Mouse (Mus musculus): ENCODE measurements around the gene Lipa. TPM values are rescaled to one million over a fixed set of nuclear protein-coding genes. Genes with fewer than 3 reads are reported as not detected.

The Lipa gene
- polyA plus RNA-seq, 3 experiments from 2014 or later, result 64.4 to 96.0 (median 93.8) TPM

DNA sequence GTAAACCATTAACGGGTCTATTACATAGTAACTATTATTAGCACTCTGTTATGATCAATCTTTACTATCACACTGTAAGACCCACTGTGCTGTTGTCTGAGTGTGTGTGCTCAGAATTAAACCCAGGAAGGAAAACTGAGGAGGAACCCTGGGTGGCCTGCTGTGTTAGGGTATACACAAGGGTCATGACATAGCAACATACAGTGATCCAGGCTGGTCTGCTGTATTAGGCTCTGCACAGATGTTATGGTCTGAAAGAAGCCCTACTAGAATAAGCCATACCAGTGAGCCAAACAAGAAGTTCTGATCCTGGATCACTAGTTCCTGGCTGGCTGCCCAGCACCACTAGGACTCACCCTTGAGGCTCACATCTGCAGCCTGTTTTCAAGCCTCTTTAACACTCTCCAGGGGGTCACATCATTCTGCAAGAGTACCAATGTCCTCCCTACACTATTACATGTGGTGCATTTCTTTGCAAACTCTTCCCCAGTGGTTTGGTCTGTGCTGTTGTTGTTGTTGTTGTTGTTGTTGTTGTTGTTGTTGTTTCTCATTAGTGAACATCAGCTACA lies 65.7 kb downstream of the Lipa start:
- ATAC-seq, result no peak

DNA sequence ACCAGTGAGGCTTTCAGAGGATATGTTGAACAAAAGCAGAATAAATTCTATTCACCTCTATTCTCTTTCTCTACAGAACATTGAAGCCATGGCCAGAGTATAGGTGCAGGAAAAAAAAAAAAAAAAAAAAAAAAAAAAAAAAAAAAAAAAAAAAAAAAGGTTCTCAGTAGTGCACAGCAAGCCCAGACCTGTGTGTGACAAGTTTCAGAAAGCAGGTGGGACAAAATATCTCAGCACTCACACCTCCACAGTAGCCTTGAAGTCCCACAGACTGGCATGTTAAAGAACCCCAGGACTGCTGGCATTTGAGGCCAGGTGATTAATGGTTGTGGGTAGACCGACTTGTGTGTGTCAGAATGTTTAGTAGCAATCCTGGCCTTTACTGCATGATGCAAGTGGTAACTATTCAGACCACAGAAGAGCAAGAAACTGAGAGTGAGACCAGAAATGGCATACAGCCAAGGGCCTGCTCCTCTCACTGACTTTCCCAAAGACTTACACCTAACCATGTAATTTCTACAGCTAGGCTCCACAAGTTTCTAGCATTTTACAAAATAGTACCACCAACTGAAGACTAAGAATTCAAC lies 76.4 kb downstream of the Lipa start:
- no peak for ATAC-seq

DNA sequence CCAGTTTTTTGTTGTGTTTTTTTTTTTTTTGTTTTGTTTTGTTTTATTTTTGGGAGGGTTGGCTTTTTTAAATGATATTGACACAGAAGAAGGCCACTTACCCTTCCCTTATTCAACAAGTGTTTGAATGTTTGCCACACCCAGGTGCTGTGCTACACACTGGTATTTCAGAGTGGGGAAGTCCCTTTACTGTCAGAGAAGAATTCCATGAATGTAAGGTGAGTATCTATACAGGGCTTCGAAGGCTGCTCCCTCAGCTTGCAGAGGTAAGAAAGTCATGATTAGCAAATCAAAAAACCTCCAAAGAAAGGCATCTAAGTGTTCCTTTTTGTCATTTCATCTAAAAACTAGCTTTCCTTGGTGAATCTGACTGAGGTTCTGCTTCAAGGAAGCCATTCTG lies 78.4 kb downstream of the Lipa start:
- ATAC-seq, result no peak

DNA sequence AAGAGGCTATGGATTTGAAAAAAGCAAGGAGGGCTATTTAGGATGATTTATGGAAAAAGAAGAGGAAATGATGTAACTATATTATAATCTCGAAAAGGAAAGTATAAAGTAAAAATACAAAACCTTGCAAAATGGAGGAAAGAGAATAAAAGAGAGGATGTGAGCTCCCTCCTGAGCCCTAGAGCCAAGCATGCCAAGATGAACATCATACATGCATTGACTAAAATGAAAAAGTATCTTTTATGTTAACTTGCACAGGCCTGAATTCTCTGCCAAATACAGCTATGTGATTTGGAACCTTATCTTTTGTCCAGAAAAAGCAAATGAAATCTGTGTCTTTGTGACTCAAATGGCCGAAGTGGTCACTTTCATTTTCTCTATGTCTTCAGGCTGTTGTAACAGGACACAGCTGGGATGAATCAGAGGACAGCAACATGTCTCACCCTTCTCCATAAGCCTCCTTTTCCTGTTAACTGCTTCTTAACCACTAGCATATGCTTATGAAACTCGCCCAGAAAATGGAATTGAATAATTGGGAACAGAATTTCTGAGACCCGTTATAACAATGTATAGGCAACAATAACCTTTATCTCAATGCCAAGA lies 81.8 kb downstream of the Lipa start:
- ATAC-seq, result no peak

DNA sequence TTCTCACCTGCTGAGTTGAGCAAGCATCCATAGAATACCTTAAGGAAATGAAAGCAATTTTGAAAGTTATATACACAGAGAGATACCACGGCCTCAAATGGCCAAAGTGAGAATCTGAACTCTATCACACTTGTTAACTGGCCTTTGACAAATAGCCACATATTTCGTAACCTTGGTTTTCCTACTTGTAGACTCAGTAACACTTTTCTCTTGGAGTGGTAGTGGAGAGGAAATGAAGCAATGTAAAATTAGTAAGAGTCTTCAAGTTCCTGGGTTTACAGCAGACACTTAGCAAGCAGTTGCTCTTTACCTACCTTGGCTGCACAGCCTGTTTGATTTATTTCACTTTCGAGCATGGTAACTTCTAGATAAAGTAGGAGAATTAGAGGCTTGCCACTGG lies 82.5 kb downstream of the Lipa start:
- no peak for ATAC-seq

Other genes starting within 250 kb of the Lipa start
- 100 to 1,000 TPM; 124 to 144 (median 139) TPM for gene Fas, start 236.8 kb downstream of the Lipa start, polyA plus RNA-seq (2017; shearing (Covaris generic))
- gene Ch25h, start 52.3 kb downstream of the Lipa start, polyA plus RNA-seq (2017; shearing (Covaris generic)), result under 1 TPM in 1 of 3 experiments, not detected in 2; 0.26 TPM
- gene Ifit2, start 23.2 kb upstream of the Lipa start, polyA plus RNA-seq (2017; shearing (Covaris generic)), result 10 to 100 TPM; 21.6 to 26.7 (median 26.3) TPM
- 10 to 100 TPM; 19.4 to 35.1 (median 26.7) TPM for gene Ifit3, start 56.1 kb upstream of the Lipa start, polyA plus RNA-seq (2017; shearing (Covaris generic))
- 100 to 1,000 TPM in 1 of 3 experiments, 10 to 100 TPM in 2; 76.3 to 104 (median 82.1) TPM for gene Ifit1bl1, start 74.5 kb upstream of the Lipa start, polyA plus RNA-seq (2017; shearing (Covaris generic))
- gene Ifit3b, start 80.5 kb upstream of the Lipa start, polyA plus RNA-seq (2017; shearing (Covaris generic)), result 1 to 10 TPM; 4.1 to 6.7 (median 6.2) TPM
- 1 to 10 TPM; 1.1 to 1.3 (median 1.1) TPM for gene Ifit1bl2, start 113.3 kb upstream of the Lipa start, polyA plus RNA-seq (2017; shearing (Covaris generic))
- gene Ifit1, start 113.4 kb upstream of the Lipa start, polyA plus RNA-seq (2017; shearing (Covaris generic)), result 10 to 100 TPM; 33.8 to 38.0 (median 34.8) TPM
- under 1 TPM in 1 of 3 experiments, not detected in 2; 0.18 TPM for gene Slc16a12, start 219.8 kb upstream of the Lipa start, polyA plus RNA-seq (2017; shearing (Covaris generic))